Mouse (Mus musculus) forebrain, embryonic 15.5 days (tissue): ENCODE results near the gene Zbtb34. TPM values are rescaled to one million over a fixed set of nuclear protein-coding genes. Genes with fewer than 3 reads are reported as not detected.

Experiments
- ATAC-seq: fragments of 200-750 bp; cut with Nextera tagmentation; replicated peaks from 2 replicates; pipeline ENCODE4 v1.8.0; 2017; ENCODE audit warnings: mild to moderate bottlenecking, moderate TSS enrichment, moderate library complexity
- H3K27ac ChIP-seq: fragments of 300-500 bp; sonication (generic); replicated peaks from 2 replicates; pipeline ENCODE4 v1.5.1; 2015; ENCODE audit warnings: mild to moderate bottlenecking, inconsistent platforms
- H3K27me3 ChIP-seq: fragments of 300-500 bp; sonication (generic); 2 replicates; pipeline ENCODE4 v1.6.1; 2015; ENCODE audit warnings: inconsistent platforms
- H3K36me3 ChIP-seq: fragments of 300-500 bp; sonication (generic); 2 replicates; pipeline ENCODE4 v1.6.1; 2015; ENCODE audit warnings: mild to moderate bottlenecking, inconsistent platforms
- H3K4me1 ChIP-seq: fragments of 300-500 bp; sonication (generic); 2 replicates; pipeline ENCODE4 v1.6.1; 2015; ENCODE audit warnings: inconsistent platforms
- H3K4me2 ChIP-seq: fragments of 300-500 bp; sonication (generic); replicated peaks from 2 replicates; pipeline ENCODE4 v1.6.1; 2015; ENCODE audit warnings: mild to moderate bottlenecking, inconsistent platforms
- H3K4me3 ChIP-seq: fragments of 300-500 bp; sonication (generic); 2 replicates; pipeline ENCODE4 v1.5.1; 2015; ENCODE audit warnings: mild to moderate bottlenecking, inconsistent platforms
- H3K9ac ChIP-seq: fragments of 300-500 bp; sonication (generic); replicated peaks from 2 replicates; pipeline ENCODE4 v1.6.1; 2015; ENCODE audit warnings: mild to moderate bottlenecking, inconsistent platforms
- H3K9me3 ChIP-seq: fragments of 300-500 bp; sonication (generic); 2 replicates; pipeline ENCODE4 v1.6.1; 2016; ENCODE audit warnings: inconsistent platforms
- WGBS: fragments of 180-500 bp; shearing (Covaris S2); methylation state at CpG from one replicate; pipeline ENCODE4 v1.1.7; 2015; ENCODE audit warnings: mixed read lengths; 5-methylcytosine and 5-hydroxymethylcytosine counted together
- polyA plus RNA-seq: library from polyadenylated mRNA; unstranded; fragments of >200 nt; fragmentation: Nextera tagmentation; extraction: Ambion mirVana; gene quantifications from 2 replicates; pipeline ENCODE4 v1.2.1, GENCODE M21; 2015

Zbtb34 gene
- polyA plus RNA-seq, 1 experiment from 2014 or later, result 7.1 TPM

GRCm38 (mm10) chr2:33442701-33443100 lies 11.6 kb upstream of the Zbtb34 start:
- H3K36me3 ChIP-seq, result no peaks in the 10 kb centered on the region
- H3K9ac ChIP-seq, result no peak overlapping the region
- H3K4me3 ChIP-seq, result no peak overlapping the region
- H3K9me3 ChIP-seq, result no peaks in the 10 kb centered on the region
- H3K4me2 ChIP-seq, result no peak overlapping the region
- no peak overlapping the region for H3K27ac ChIP-seq
- WGBS, result 50% methylated on average over 4 of the region's 4 CpGs
- no peak for ATAC-seq
- peaks cover 13% of the 10 kb centered on the region for H3K4me1 ChIP-seq
- no peaks in the 10 kb centered on the region for H3K27me3 ChIP-seq

GRCm38 (mm10) chr2:33440893-33441292 lies 9.8 kb upstream of the Zbtb34 start:
- no peak for ATAC-seq
- 31% methylated on average over 4 of the region's 4 CpGs for WGBS
- no peak overlapping the region for H3K4me3 ChIP-seq

GRCm38 (mm10) chr2:33439980-33440670 lies 9.0 kb upstream of the Zbtb34 start:
- WGBS, result 20% methylated on average over 9 of the region's 9 CpGs
- Histone ChIP-seq H3K4me1 (peaks cover 22% of the 10 kb centered on the region), H3K27me3 (no peaks in the 10 kb centered on the region), H3K9me3 (no peaks in the 10 kb centered on the region), H3K4me3 (no peak overlapping the region), H3K27ac (no peak overlapping the region), H3K9ac (no peak overlapping the region), H3K4me2 (no peak overlapping the region), H3K36me3 (no peaks in the 10 kb centered on the region)
- ATAC-seq, result no peak

More at GRCm38 (mm10) chr2:33440893-33441292, 9.8 kb upstream of the Zbtb34 start:
- no peak overlapping the region for H3K27ac ChIP-seq
- H3K9me3 ChIP-seq, result no peaks in the 10 kb centered on the region
- H3K9ac ChIP-seq, result no peak overlapping the region
- peaks cover 18% of the 10 kb centered on the region for H3K4me1 ChIP-seq
- H3K36me3 ChIP-seq, result no peaks in the 10 kb centered on the region
- no peak overlapping the region for H3K4me2 ChIP-seq
- H3K27me3 ChIP-seq, result no peaks in the 10 kb centered on the region

GRCm38 (mm10) chr2:33439471-33439881 lies 8.4 kb upstream of the Zbtb34 start:
- Histone ChIP-seq H3K4me3 (no peak overlapping the region), H3K4me2 (no peak overlapping the region), H3K27me3 (no peaks in the 10 kb centered on the region), H3K4me1 (peaks cover 22% of the 10 kb centered on the region), H3K9me3 (no peaks in the 10 kb centered on the region), H3K27ac (no peak overlapping the region), H3K36me3 (no peaks in the 10 kb centered on the region), H3K9ac (no peak overlapping the region)
- WGBS, result 4% methylated on average over 8 of the region's 8 CpGs
- ATAC-seq, result no peak

- Histone ChIP-seq H3K4me3 (no peak overlapping the region), H3K9ac (no peak overlapping the region), H3K27me3 (no peaks in the 10 kb centered on the region), H3K4me2 (no peak overlapping the region), H3K9me3 (no peaks in the 10 kb centered on the region), H3K27ac (no peak overlapping the region), H3K36me3 (no peaks in the 10 kb centered on the region), H3K4me1 (peaks cover 22% of the 10 kb centered on the region)
- no peak for ATAC-seq
- 25% methylated on average over 2 of the region's 2 CpGs for WGBS
Measured at GRCm38 (mm10) chr2:33438377-33438776, 7.3 kb upstream of the Zbtb34 start.

- H3K27me3 ChIP-seq, result no peaks in the 10 kb centered on the region
- H3K9ac ChIP-seq, result no peak overlapping the region
- no peak overlapping the region for H3K4me2 ChIP-seq
- H3K36me3 ChIP-seq, result no peaks in the 10 kb centered on the region
- H3K4me1 ChIP-seq, result peaks cover 22% of the 10 kb centered on the region
- no peaks in the 10 kb centered on the region for H3K9me3 ChIP-seq
- no peak overlapping the region for H3K27ac ChIP-seq
- 33% methylated on average over 11 of the region's 11 CpGs for WGBS
- ATAC-seq, result no peak
- no peak overlapping the region for H3K4me3 ChIP-seq
Measured at GRCm38 (mm10) chr2:33437184-33437583, 6.1 kb upstream of the Zbtb34 start.

GRCm38 (mm10) chr2:33436035-33436580 lies 5.0 kb upstream of the Zbtb34 start:
- H3K4me1 ChIP-seq, result peaks cover 25% of the 10 kb centered on the region
- H3K27me3 ChIP-seq, result no peaks in the 10 kb centered on the region
- peak overlapping the region; percentile 13; the same call in 1 of the 2 replicates for H3K4me3 ChIP-seq
- peak overlapping the region; percentile 35 for H3K4me2 ChIP-seq
- H3K9me3 ChIP-seq, result no peaks in the 10 kb centered on the region
- 0 out of 2 replicates have a peak overlapping the region, but pooled peaks have one; percentile 9 for H3K27ac ChIP-seq
- no peaks in the 10 kb centered on the region for H3K36me3 ChIP-seq
- H3K9ac ChIP-seq, result 0 out of 2 replicates have a peak overlapping the region, but pooled peaks have one; percentile 13
- 0 out of 2 replicates have a peak, but pooled peaks have one; percentile 31 for ATAC-seq
- WGBS, result 11% methylated on average over 16 of the region's 16 CpGs

- Histone ChIP-seq H3K36me3 (no peaks in the 10 kb centered on the region), H3K9me3 (no peaks in the 10 kb centered on the region), H3K27me3 (no peaks in the 10 kb centered on the region), H3K27ac (no peak overlapping the region), H3K9ac (no peak overlapping the region), H3K4me2 (no peak overlapping the region), H3K4me1 (peaks cover 24% of the 10 kb centered on the region), H3K4me3 (no peak overlapping the region)
- no peak for ATAC-seq
- WGBS, result 38% methylated on average over 8 of the region's 8 CpGs
Measured at GRCm38 (mm10) chr2:33435036-33435650, 4.0 kb upstream of the Zbtb34 start.

- Histone ChIP-seq H3K4me3 (no peak overlapping the region), H3K36me3 (no peaks in the 10 kb centered on the region), H3K27ac (no peak overlapping the region), H3K4me1 (peaks cover 39% of the 10 kb centered on the region), H3K9me3 (no peaks in the 10 kb centered on the region), H3K4me2 (no peak overlapping the region), H3K27me3 (no peaks in the 10 kb centered on the region), H3K9ac (no peak overlapping the region)
- ATAC-seq, result no peak
- WGBS, result 61% methylated on average over 5 of the region's 5 CpGs
Measured at GRCm38 (mm10) chr2:33432877-33433276, 1.8 kb upstream of the Zbtb34 start.

- H3K9ac ChIP-seq, result peak overlapping the region; percentile 88
- no peaks in the 10 kb centered on the region for H3K9me3 ChIP-seq
- 9% methylated on average over 13 of the region's 13 CpGs for WGBS
- peak overlapping the region; percentile 90 for H3K4me2 ChIP-seq
- H3K27me3 ChIP-seq, result no peaks in the 10 kb centered on the region
- peak overlapping the region; percentile 62; the same call in 1 of the 2 replicates for H3K27ac ChIP-seq
- peaks cover 32% of the 10 kb centered on the region for H3K4me1 ChIP-seq
- H3K36me3 ChIP-seq, result no peaks in the 10 kb centered on the region
- H3K4me3 ChIP-seq, result peak overlapping the region; percentile 83
- ATAC-seq, result no peak; the same call in 1 of the 2 replicates
Measured at GRCm38 (mm10) chr2:33430081-33430770, 898 bp downstream of the Zbtb34 start.

GRCm38 (mm10) chr2:33429339-33429738 lies 1.8 kb downstream of the Zbtb34 start:
- Histone ChIP-seq H3K9ac (0 out of 2 replicates have a peak overlapping the region, but pooled peaks have one; percentile 88), H3K27me3 (no peaks in the 10 kb centered on the region), H3K36me3 (peaks cover 2% of the 10 kb centered on the region; the same call in 1 of the 2 replicates), H3K27ac (no peak overlapping the region), H3K4me1 (peaks cover 32% of the 10 kb centered on the region), H3K4me3 (peak overlapping the region; percentile 83; the same call in 1 of the 2 replicates), H3K4me2 (peak overlapping the region; percentile 90), H3K9me3 (no peaks in the 10 kb centered on the region)
- ATAC-seq, result no peak
- 38% methylated on average over 6 of the region's 6 CpGs for WGBS
